Mouse (Mus musculus): Measurements from ENCODE around the gene Htr3b.

Htr3b gene

GRCm38 (mm10) chr9:48916011-48916788 is 48.6 kb downstream of the Htr3b start:
- peak; percentile 8 for DNase-seq (ENCODE audit: low spot score)

GRCm38 (mm10) chr9:48910885-48911537 is 53.8 kb downstream of the Htr3b start, which contains the start of gene Htr3a:
TSS of gene Htr3a (minus strand) at chr9:48911099.
- peak; percentile 65 for DNase-seq (ENCODE audit: low spot score)

- no peak for DNase-seq (ENCODE audit: low spot score)
Measured at GRCm38 (mm10) chr9:48904421-48904820, 60.4 kb downstream of the Htr3b start.

GRCm38 (mm10) chr9:48903766-48904165 is 61.0 kb downstream of the Htr3b start:
- DNase-seq (ENCODE audit: low spot score) = no peak

GRCm38 (mm10) chr9:48898551-48898950 is 66.2 kb downstream of the Htr3b start:
- peak; percentile 82 for DNase-seq (ENCODE audit: low spot score)

GRCm38 (mm10) chr9:48895819-48896536 is 68.8 kb downstream of the Htr3b start:
- peak; percentile 83 for DNase-seq (ENCODE audit: low spot score)

- DNase-seq (ENCODE audit: low spot score) = peak; percentile 6
Measured at GRCm38 (mm10) chr9:48894755-48895154, 70.0 kb downstream of the Htr3b start.

GRCm38 (mm10) chr9:48893986-48894385 is 70.8 kb downstream of the Htr3b start:
- peak; percentile 93 for DNase-seq (ENCODE audit: low spot score)

GRCm38 (mm10) chr9:48889093-48889492 is 75.7 kb downstream of the Htr3b start:
- no peak for DNase-seq (ENCODE audit: low spot score)

Data from embryo, embryonic 10.5 days (tissue).